Mouse (Mus musculus): ENCODE data around the gene Akap10. TPM values are rescaled to one million over a fixed set of nuclear protein-coding genes. Genes with fewer than 3 reads are reported as not detected.
"Not testable (repeated sequence)": the region's sequence is repeated elsewhere in the genome, so short reads cannot be mapped to it uniquely, and the experiment has no call there.

Akap10 gene
- polyA plus RNA-seq, 1 experiment from 2014 or later: 13.7 TPM

DNA sequence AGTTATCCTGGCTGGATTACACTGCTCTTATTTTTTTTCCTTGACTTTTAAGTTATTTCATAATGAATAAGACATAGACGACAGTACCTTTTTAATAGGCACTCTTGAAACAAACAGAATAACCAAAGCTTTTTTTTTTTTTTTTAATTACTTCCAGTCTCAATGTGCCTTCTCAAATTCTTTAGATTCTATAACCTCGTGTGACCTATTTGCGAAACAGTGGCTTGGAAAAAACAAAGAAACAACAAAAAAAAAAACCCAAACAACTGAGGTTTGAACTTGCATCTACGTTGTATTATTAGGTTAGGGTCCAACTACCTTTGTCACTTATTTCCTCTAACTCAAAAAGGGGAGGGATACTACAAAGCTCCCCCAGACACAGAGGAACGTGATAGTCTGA, 76.4 kb downstream of the Akap10 start:
- peak overlapping the region; percentile 53 for H3K4me2 ChIP-seq (ENCODE audit: low read depth, low read length)
- peak overlapping the region; percentile 99 for H3K9ac ChIP-seq (replicated peaks; ENCODE audit: low read depth, low read length)
- H3K36me3 ChIP-seq (ENCODE audit: control insufficient read depth, insufficient read depth, low read length): no peaks in the 10 kb centered on the region
- peak overlapping the region; percentile 96 for H3K4me3 ChIP-seq (ENCODE audit: low read depth, low read length)
- H3K27me3 ChIP-seq (ENCODE audit: control insufficient read depth, insufficient read depth, low read length): no peaks in the 10 kb centered on the region
- WGBS: 12% methylated on average over 5 of the region's 5 CpGs
- H3K27ac ChIP-seq (ENCODE audit: low read depth, low read length): peak overlapping the region; percentile 96
- peaks cover 7% of the 10 kb centered on the region; the same call in 1 of the 2 replicates for H3K4me1 ChIP-seq (ENCODE audit: control insufficient read depth, insufficient read depth, low read length)
- no peak for ATAC-seq (ENCODE audit: low read depth)
- H3K9me3 ChIP-seq (ENCODE audit: control insufficient read depth, low read length): no peaks in the 10 kb centered on the region

DNA sequence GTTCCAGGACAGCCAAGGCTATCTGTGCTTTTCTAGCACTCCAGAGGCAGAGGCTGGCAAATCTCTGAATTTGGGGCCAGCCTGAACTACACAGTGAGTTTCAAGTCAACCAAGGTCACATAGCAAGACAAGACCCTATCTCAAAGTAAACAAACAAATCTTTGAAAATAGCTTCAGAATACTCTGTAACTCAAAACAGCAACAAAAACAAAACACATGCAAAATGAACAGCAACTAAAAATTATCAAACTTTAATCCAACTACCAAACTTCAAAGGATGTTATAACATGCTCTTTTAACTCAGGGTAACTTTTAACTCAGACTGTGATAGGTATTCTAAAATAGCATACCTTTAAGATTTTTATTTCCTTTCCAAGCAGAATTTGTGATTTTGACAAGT, 77.1 kb downstream of the Akap10 start:
- no peak for ATAC-seq (ENCODE audit: low read depth)
- Histone ChIP-seq H3K27me3 (ENCODE audit: control insufficient read depth, insufficient read depth, low read length) (no peaks in the 10 kb centered on the region), H3K27ac (ENCODE audit: low read depth, low read length) (no peak overlapping the region), H3K9ac (replicated peaks; ENCODE audit: low read depth, low read length) (no peak overlapping the region), H3K4me2 (ENCODE audit: low read depth, low read length) (peak overlapping the region; percentile 21; the same call in 1 of the 2 replicates), H3K36me3 (ENCODE audit: control insufficient read depth, insufficient read depth, low read length) (no peaks in the 10 kb centered on the region), H3K4me3 (ENCODE audit: low read depth, low read length) (no peak overlapping the region), H3K9me3 (ENCODE audit: control insufficient read depth, low read length) (no peaks in the 10 kb centered on the region), H3K4me1 (ENCODE audit: control insufficient read depth, insufficient read depth, low read length) (peaks cover 7% of the 10 kb centered on the region; the same call in 1 of the 2 replicates)

DNA sequence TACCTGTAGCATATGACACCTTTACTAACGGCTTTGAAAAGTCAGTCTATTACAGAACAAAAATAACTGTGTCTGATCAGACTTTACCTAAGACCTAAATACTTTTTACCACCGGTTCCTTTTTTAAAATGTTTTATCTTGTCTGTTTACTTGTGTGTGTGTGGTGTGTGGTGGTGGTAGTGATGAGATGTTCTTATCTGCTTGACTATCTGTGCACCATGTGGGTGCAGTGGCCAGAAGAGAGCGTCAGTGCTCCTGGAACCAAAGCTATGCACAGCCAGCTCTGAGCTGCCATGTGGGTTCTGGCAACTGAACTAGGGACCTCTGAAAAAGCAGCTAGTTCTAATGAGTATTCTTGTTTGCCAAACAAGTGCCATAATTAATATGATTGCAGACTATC, 78.9 kb downstream of the Akap10 start:
- no peak overlapping the region for H3K9ac ChIP-seq (replicated peaks; ENCODE audit: low read depth, low read length)

DNA sequence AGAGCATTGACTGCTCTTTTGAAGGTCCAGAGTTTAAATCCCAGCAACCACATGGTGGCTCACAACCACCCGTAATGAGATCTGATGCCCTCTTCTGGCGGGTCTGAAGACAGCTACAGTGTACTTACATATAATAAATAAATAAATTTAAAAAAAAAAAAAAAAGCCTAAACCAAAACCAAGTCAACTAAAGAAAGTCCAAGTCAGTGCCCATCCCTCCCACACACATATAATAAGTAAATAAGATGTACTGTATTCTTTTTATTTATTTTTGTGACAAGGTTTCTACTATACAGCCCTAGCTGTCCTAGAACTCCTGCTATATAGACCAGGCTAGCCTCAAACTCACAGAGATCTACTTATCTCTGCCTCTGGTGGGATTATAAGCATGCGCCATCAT, 89.4 kb downstream of the Akap10 start:
- H3K4me1 ChIP-seq (ENCODE audit: control insufficient read depth, insufficient read depth, low read length); H3K4me2 ChIP-seq (ENCODE audit: low read depth, low read length); H3K9me3 ChIP-seq (ENCODE audit: control insufficient read depth, low read length); H3K27me3 ChIP-seq (ENCODE audit: control insufficient read depth, insufficient read depth, low read length); H3K4me3 ChIP-seq (ENCODE audit: low read depth, low read length); H3K9ac ChIP-seq (replicated peaks; ENCODE audit: low read depth, low read length); H3K27ac ChIP-seq (ENCODE audit: low read depth, low read length); ATAC-seq (ENCODE audit: low read depth): not testable (repeated sequence)
- WGBS: 73% methylated on average over 3 of the region's 3 CpGs
- peaks cover 13% of the 10 kb centered on the region for H3K36me3 ChIP-seq (ENCODE audit: control insufficient read depth, insufficient read depth, low read length)

More for the DNA sequence above, 78.9 kb downstream of the Akap10 start:
- Histone ChIP-seq H3K4me1 (ENCODE audit: control insufficient read depth, insufficient read depth, low read length) (peaks cover 7% of the 10 kb centered on the region; the same call in 1 of the 2 replicates), H3K4me3 (ENCODE audit: low read depth, low read length) (no peak overlapping the region), H3K27ac (ENCODE audit: low read depth, low read length) (no peak overlapping the region), H3K27me3 (ENCODE audit: control insufficient read depth, insufficient read depth, low read length) (no peaks in the 10 kb centered on the region), H3K9me3 (ENCODE audit: control insufficient read depth, low read length) (no peaks in the 10 kb centered on the region), H3K4me2 (ENCODE audit: low read depth, low read length) (no peak overlapping the region), H3K36me3 (ENCODE audit: control insufficient read depth, insufficient read depth, low read length) (no peaks in the 10 kb centered on the region)
- 87% methylated on average over 3 of the region's 3 CpGs for WGBS
- no peak for ATAC-seq (ENCODE audit: low read depth)

DNA sequence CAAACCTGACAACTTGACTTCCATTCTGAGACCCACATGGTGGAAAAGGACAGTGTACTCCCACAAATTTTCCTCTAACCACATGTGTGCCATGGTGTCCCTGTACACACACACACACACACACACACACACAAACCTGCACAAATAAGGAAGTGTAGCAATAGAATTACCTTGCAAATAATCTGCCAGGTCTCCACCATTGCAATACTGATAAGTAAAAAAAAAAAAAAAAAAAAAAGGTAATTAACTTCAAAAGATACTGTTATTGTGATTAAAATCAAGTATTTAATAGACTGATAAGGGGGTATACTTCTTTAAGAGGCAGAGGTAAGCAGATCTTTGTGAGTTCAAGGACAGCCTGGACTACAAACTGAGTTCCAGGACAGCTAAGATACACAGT, 90.1 kb downstream of the Akap10 start:
- no peak overlapping the region for H3K27ac ChIP-seq (ENCODE audit: low read depth, low read length)
- H3K9ac ChIP-seq (replicated peaks; ENCODE audit: low read depth, low read length): no peak overlapping the region
- no peak for ATAC-seq (ENCODE audit: low read depth)
- no peak overlapping the region for H3K4me2 ChIP-seq (ENCODE audit: low read depth, low read length)
- no peaks in the 10 kb centered on the region for H3K9me3 ChIP-seq (ENCODE audit: control insufficient read depth, low read length)
- H3K4me3 ChIP-seq (ENCODE audit: low read depth, low read length): no peak overlapping the region
- no peaks in the 10 kb centered on the region for H3K27me3 ChIP-seq (ENCODE audit: control insufficient read depth, insufficient read depth, low read length)
- no peaks in the 10 kb centered on the region for H3K4me1 ChIP-seq (ENCODE audit: control insufficient read depth, insufficient read depth, low read length)
- H3K36me3 ChIP-seq (ENCODE audit: control insufficient read depth, insufficient read depth, low read length): peaks cover 11% of the 10 kb centered on the region

DNA sequence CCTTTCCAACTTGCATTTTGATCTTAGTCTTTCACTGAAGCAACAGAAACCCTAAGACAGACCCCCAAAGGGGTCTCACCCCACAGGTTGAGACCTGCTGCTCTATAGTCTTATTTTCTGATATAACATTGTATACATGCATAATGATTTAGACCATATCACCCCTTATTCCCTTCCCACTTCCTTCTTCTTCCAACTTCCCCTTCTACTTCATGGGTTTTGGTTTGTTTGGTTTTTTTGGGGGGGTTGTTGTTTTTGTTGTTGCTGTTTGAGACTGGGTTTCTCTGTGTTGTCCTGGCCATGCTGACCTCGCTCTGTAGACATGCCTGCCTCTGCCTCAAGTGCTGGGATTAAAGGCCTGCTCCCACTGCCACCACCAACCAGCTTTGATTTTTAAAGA, 90.9 kb downstream of the Akap10 start:
- H3K4me2 ChIP-seq (ENCODE audit: low read depth, low read length): no peak overlapping the region
- H3K9me3 ChIP-seq (ENCODE audit: control insufficient read depth, low read length): no peaks in the 10 kb centered on the region
- H3K27me3 ChIP-seq (ENCODE audit: control insufficient read depth, insufficient read depth, low read length): no peaks in the 10 kb centered on the region
- H3K4me3 ChIP-seq (ENCODE audit: low read depth, low read length): no peak overlapping the region
- peaks cover 9% of the 10 kb centered on the region for H3K36me3 ChIP-seq (ENCODE audit: control insufficient read depth, insufficient read depth, low read length)
- H3K4me1 ChIP-seq (ENCODE audit: control insufficient read depth, insufficient read depth, low read length): no peaks in the 10 kb centered on the region
- ATAC-seq (ENCODE audit: low read depth): no peak
- no peak overlapping the region for H3K27ac ChIP-seq (ENCODE audit: low read depth, low read length)
- no peak overlapping the region for H3K9ac ChIP-seq (replicated peaks; ENCODE audit: low read depth, low read length)
- WGBS: 89% methylated on average over 1 of the region's 1 CpGs

Other genes starting within 250 kb of the Akap10 start
- gene Fam83g, start 246.2 kb downstream of the Akap10 start, polyA plus RNA-seq (2014; fragmentation: Nextera tagmentation; extraction: Ambion mirVana): 0.15 and 0.23 TPM in 2 replicates
- gene Slc5a10, start 209.4 kb downstream of the Akap10 start, polyA plus RNA-seq (2014; fragmentation: Nextera tagmentation; extraction: Ambion mirVana): not detected in 2 replicates
- 41.6 and 46.4 TPM in 2 replicates for gene Prpsap2, start 168.2 kb downstream of the Akap10 start, polyA plus RNA-seq (2014; fragmentation: Nextera tagmentation; extraction: Ambion mirVana)
- gene Ulk2, start 75.2 kb downstream of the Akap10 start, polyA plus RNA-seq (2014; fragmentation: Nextera tagmentation; extraction: Ambion mirVana): 52.0 and 63.2 TPM in 2 replicates
- gene Specc1, start 26.5 kb upstream of the Akap10 start, polyA plus RNA-seq (2014; fragmentation: Nextera tagmentation; extraction: Ambion mirVana): 10.0 and 15.0 TPM in 2 replicates

Measured in neural tube, embryonic 14.5 days (tissue).